Comparison of ENCODE assay signal across 11 mouse cellular contexts in genomic region chr15:93161924-93162910, GRCm38 (mm10).
DNase-seq lines count a peak whose midpoint lies in the region; ATAC-seq lines count a peak whose summit lies in the region.
"Had no signal": no experiment of that assay in that cellular context is flagged by ENCODE, and none has a peak within 500 bp of the region (broad histone marks: within the 10 kb centered on the region; RNA-seq: fewer than 3 reads in every experiment).

No protein-coding gene starts in this region.

- no peak overlapping the region for H3K4me3 ChIP-seq in kidney, embryonic 14.5 days (ENCODE audit: low read length)
- no peak overlapping the region for H3K4me3 ChIP-seq in embryonic facial prominence, embryonic 11.5 days (ENCODE audit: low read depth, low read length)
- H3K4me3 ChIP-seq in midbrain, embryonic 14.5 days (replicated peaks; ENCODE audit: low read depth, low read length) = no peak overlapping the region
- H3K4me3 ChIP-seq: intestine, embryonic 15.5 days had no signal

- H3K27me3 ChIP-seq in kidney, embryonic 14.5 days (ENCODE audit: control insufficient read depth, insufficient read depth, low read length) = no peaks in the 10 kb centered on the region
- no peaks in the 10 kb centered on the region for H3K27me3 ChIP-seq in embryonic facial prominence, embryonic 11.5 days (ENCODE audit: control insufficient read depth, insufficient read depth, low read length)
- H3K27me3 ChIP-seq in midbrain, embryonic 14.5 days (ENCODE audit: control insufficient read depth, insufficient read depth, low read length) = no peaks in the 10 kb centered on the region
- H3K27me3 ChIP-seq: intestine, embryonic 15.5 days had no signal

- 57% methylated on average over 25 of the region's 25 CpGs for WGBS in kidney, embryonic 14.5 days
- WGBS in embryonic facial prominence, embryonic 11.5 days = 77% methylated on average over 25 of the region's 25 CpGs
- 25% methylated on average over 25 of the region's 25 CpGs for WGBS in midbrain, embryonic 14.5 days

- H3K27ac ChIP-seq in kidney, embryonic 14.5 days (ENCODE audit: low read depth, low read length) = peak overlapping the region; percentile 5; the same call in 1 of the 2 replicates
- H3K27ac ChIP-seq in embryonic facial prominence, embryonic 11.5 days (replicated peaks; ENCODE audit: low read depth, low read length) = no peak overlapping the region
- peak overlapping the region; percentile 66 for H3K27ac ChIP-seq in midbrain, embryonic 14.5 days (replicated peaks; ENCODE audit: low read depth, low read length)
- H3K27ac ChIP-seq: intestine, embryonic 15.5 days had no signal

- peaks cover 3% of the 10 kb centered on the region; the same call in 1 of the 2 replicates for H3K9me3 ChIP-seq in kidney, embryonic 14.5 days (ENCODE audit: control insufficient read depth, low read length)
- H3K9me3 ChIP-seq in embryonic facial prominence, embryonic 11.5 days (replicated peaks; ENCODE audit: control insufficient read depth, low read length) = no peaks in the 10 kb centered on the region
- no peaks in the 10 kb centered on the region for H3K9me3 ChIP-seq in midbrain, embryonic 14.5 days (ENCODE audit: control insufficient read depth, low read length)
- H3K9me3 ChIP-seq: intestine, embryonic 15.5 days had no signal

- H3K9ac ChIP-seq in kidney, embryonic 14.5 days (ENCODE audit: low read depth, low read length) = no peak overlapping the region
- H3K9ac ChIP-seq in embryonic facial prominence, embryonic 11.5 days (replicated peaks; ENCODE audit: low read length) = no peak overlapping the region
- no peak overlapping the region for H3K9ac ChIP-seq in midbrain, embryonic 14.5 days (replicated peaks; ENCODE audit: low read length)
- H3K9ac ChIP-seq: intestine, embryonic 15.5 days had no signal

- no peaks in the 10 kb centered on the region for H3K36me3 ChIP-seq in kidney, embryonic 14.5 days (ENCODE audit: control insufficient read depth, insufficient read depth, low read length)
- no peaks in the 10 kb centered on the region for H3K36me3 ChIP-seq in embryonic facial prominence, embryonic 11.5 days (replicated peaks; ENCODE audit: control insufficient read depth, insufficient read depth, low read depth, low read length)
- H3K36me3 ChIP-seq in midbrain, embryonic 14.5 days (ENCODE audit: control insufficient read depth, insufficient read depth, low read length) = no peaks in the 10 kb centered on the region
- H3K36me3 ChIP-seq: G1E; intestine, embryonic 15.5 days had no signal

- peak overlapping the region; percentile 8; the same call in 1 of the 2 replicates for H3K4me2 ChIP-seq in kidney, embryonic 14.5 days (replicated peaks; ENCODE audit: low read depth, low read length)
- no peak overlapping the region for H3K4me2 ChIP-seq in embryonic facial prominence, embryonic 11.5 days (ENCODE audit: low read depth, low read length)
- peak overlapping the region; percentile 47 for H3K4me2 ChIP-seq in midbrain, embryonic 14.5 days (ENCODE audit: low read length)
- H3K4me2 ChIP-seq: intestine, embryonic 15.5 days; liver, embryonic 11.5 days had no signal

- DNase-seq in kidney, adult 18-20 months = no peak
- peak; percentile 9 for DNase-seq in embryonic facial prominence, embryonic 11.5 days (ENCODE audit: low spot score)
- DNase-seq in heart, postnatal 4 days = peak; percentile 10
- peak; percentile 81 for DNase-seq in midbrain, embryonic 14.5 days
- no peak for DNase-seq in frontal cortex, postnatal 36 days (ENCODE audit: low spot score in 2 of 2)
- DNase-seq in right cerebral cortex, adult 18-20 months = no peak

- ATAC-seq in kidney, embryonic 14.5 days (ENCODE audit: low FRiP score, low TSS enrichment) = peak; percentile 79; the same call in 1 of the 2 replicates
- 0 out of 2 replicates have a peak, but pooled peaks have one; percentile 29 for ATAC-seq in embryonic facial prominence, embryonic 11.5 days (replicated peaks; ENCODE audit: insufficient number of reproducible peaks, low FRiP score, low TSS enrichment, low read depth)
- ATAC-seq in midbrain, embryonic 14.5 days (ENCODE audit: low FRiP score, low TSS enrichment) = peak; percentile 69
- no peak for ATAC-seq in CD4-positive, CD25-positive, alpha-beta regulatory T cell, adult 4 months
- ATAC-seq: intestine, embryonic 15.5 days had no signal

- H3K4me1 ChIP-seq in kidney, embryonic 14.5 days (ENCODE audit: control insufficient read depth, insufficient read depth, low read length) = 0 out of 2 replicates have a peak, but pooled peaks cover 3% of the 10 kb centered on the region
- no peaks in the 10 kb centered on the region for H3K4me1 ChIP-seq in embryonic facial prominence, embryonic 11.5 days (ENCODE audit: control insufficient read depth, insufficient read depth, low read length)
- H3K4me1 ChIP-seq in midbrain, embryonic 14.5 days (ENCODE audit: control insufficient read depth, insufficient read depth, low read length) = peaks cover 15% of the 10 kb centered on the region
- H3K4me1 ChIP-seq: intestine, embryonic 15.5 days had no signal

Comparison
In these comparisons a context has a peak if more than half of its experiments do, and no peak if none do; other contexts are left out.
1. DNase-seq: peak in embryonic facial prominence, embryonic 11.5 days (single experiment), heart, postnatal 4 days (single experiment) and midbrain, embryonic 14.5 days (single experiment); none in kidney, adult 18-20 months (single experiment), frontal cortex, postnatal 36 days (0 of 2) and right cerebral cortex, adult 18-20 months (single experiment).